Mouse (Mus musculus): ENCODE results near the gene Gm9844. TPM values are rescaled to one million over a fixed set of nuclear protein-coding genes. Genes with fewer than 3 reads are reported as not detected.
"Not testable (repeated sequence)": the region's sequence is repeated elsewhere in the genome, so short reads cannot be mapped to it uniquely, and the experiment has no call there.

Gene Gm9844
- polyA plus RNA-seq, 1 experiment, result 2.2 TPM

DNA sequence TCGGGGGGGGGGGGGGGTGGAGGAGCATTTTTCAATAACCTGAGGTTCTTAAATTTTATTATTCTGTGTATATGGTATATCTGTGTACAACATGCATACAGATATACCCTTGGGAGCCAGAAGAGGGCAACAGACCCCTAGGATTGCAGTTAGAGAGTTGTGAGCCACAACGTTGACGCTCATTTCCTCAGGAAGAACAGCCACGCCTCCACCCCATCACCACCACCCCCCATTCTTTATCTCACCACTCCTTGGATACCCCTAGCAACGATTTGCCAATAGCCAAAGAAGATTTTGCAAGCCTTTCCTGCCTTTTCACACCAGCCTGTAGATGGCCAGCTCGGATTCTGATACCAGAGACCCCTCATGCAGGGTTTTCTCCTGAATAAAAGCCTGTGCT lies 16.3 kb upstream of the Gm9844 start:
- Histone ChIP-seq H3K4me3 (replicated peaks; ENCODE audit: extremely low read depth, low read depth, low read length) (no peak overlapping the region), H3K4me1 (ENCODE audit: control insufficient read depth, insufficient read depth, low read length) (no peaks in the 10 kb centered on the region)
- DNase-seq, result no peak
- 5% methylated on average over 6 of the region's 6 CpGs for WGBS
- TF ChIP-seq CTCF (IDR thresholded peaks at IDR 0.05; ENCODE audit: insufficient read depth, low read length), result no peak
- no peak for TF ChIP-seq POLR2A (IDR thresholded peaks at IDR 0.05; ENCODE audit: borderline replicate concordance, extremely low read depth, low read depth, low read length)

GRCm38 (mm10) chr7:24846576-24846975 lies 15.4 kb upstream of the Gm9844 start:
- not testable (repeated sequence) for H3K4me3 ChIP-seq (replicated peaks; ENCODE audit: extremely low read depth, low read depth, low read length); DNase-seq; H3K4me1 ChIP-seq (ENCODE audit: control insufficient read depth, insufficient read depth, low read length)
- WGBS, result 34% methylated on average over 2 of the region's 2 CpGs

DNA sequence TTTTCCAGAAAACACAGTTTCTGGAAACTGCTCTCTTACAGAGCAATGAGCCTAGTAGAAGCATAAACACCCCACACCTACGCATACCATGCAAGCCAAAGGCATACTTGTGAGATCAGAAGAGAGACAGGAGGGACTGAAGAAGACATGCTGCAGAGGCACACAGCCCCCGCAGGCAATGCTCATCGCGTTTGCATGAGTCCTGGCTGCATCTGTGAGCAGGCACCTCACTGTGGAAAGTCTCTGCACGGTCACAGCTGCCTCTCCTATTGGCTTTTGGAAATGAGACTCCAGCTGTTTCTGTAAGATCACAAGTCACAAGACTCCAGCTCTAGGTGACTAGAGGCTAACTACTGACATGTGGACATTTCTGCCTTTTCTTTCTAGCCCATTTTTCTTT lies 11.9 kb upstream of the Gm9844 start:
- no peak overlapping the region for H3K4me3 ChIP-seq (replicated peaks; ENCODE audit: extremely low read depth, low read depth, low read length)
- no peaks in the 10 kb centered on the region for H3K4me1 ChIP-seq (ENCODE audit: control insufficient read depth, insufficient read depth, low read length)
- TF ChIP-seq POLR2A (IDR thresholded peaks at IDR 0.05; ENCODE audit: borderline replicate concordance, extremely low read depth, low read depth, low read length) (no peak), CTCF (IDR thresholded peaks at IDR 0.05; ENCODE audit: insufficient read depth, low read length) (no peak)
- DNase-seq, result no peak
- WGBS, result 25% methylated on average over 5 of the region's 5 CpGs

- TF ChIP-seq POLR2A (IDR thresholded peaks at IDR 0.05; ENCODE audit: borderline replicate concordance, extremely low read depth, low read depth, low read length) (no peak), CTCF (IDR thresholded peaks at IDR 0.05; ENCODE audit: insufficient read depth, low read length) (no peak)
- Histone ChIP-seq H3K4me1 (ENCODE audit: control insufficient read depth, insufficient read depth, low read length) (no peaks in the 10 kb centered on the region), H3K4me3 (replicated peaks; ENCODE audit: extremely low read depth, low read depth, low read length) (no peak overlapping the region)
- DNase-seq, result no peak
- 22% methylated on average over 6 of the region's 6 CpGs for WGBS
These were observed 11.1 kb upstream of the Gm9844 start for GRCm38 (mm10) chr7:24850899-24851303.

DNA sequence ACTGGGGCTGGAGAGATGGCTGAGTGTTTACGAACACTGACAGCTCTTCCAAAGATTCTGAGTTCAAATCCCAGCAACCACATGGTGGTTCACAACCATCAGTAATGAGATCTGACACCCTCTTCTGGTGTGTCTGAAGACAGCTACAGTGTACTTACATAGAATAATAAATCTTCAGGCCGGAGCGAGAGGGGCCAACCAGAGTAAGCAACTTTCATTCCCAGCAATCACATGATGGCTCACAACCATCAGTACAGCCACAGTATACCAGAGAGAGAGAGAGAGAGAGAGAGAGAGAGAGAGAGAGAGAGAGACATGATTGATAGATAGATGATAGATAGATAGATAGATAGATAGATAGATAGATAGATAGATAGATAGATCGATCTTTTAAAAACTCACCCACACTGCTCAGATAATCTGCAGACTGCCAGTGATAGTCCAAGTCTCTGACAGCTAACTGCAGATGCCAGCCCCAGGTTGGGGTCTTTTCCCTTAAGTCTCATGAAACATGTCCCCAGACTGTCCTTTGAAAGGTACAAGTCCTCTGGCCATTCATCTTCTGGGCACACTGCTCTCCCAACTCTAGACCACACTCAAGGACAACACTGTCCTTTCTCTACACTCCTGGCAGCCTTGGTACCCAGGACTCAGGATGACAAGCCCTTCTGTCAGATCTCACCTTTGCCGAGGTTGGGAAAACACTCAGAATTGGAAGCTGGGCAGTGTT lies 10.3 kb upstream of the Gm9844 start:
- Histone ChIP-seq H3K4me3 (replicated peaks; ENCODE audit: extremely low read depth, low read depth, low read length) (no peak overlapping the region), H3K4me1 (ENCODE audit: control insufficient read depth, insufficient read depth, low read length) (no peaks in the 10 kb centered on the region)
- TF ChIP-seq POLR2A (IDR thresholded peaks at IDR 0.05; ENCODE audit: borderline replicate concordance, extremely low read depth, low read depth, low read length) (no peak), CTCF (IDR thresholded peaks at IDR 0.05; ENCODE audit: insufficient read depth, low read length) (no peak)
- DNase-seq, result no peak
- 65% methylated on average over 5 of the region's 5 CpGs for WGBS

DNA sequence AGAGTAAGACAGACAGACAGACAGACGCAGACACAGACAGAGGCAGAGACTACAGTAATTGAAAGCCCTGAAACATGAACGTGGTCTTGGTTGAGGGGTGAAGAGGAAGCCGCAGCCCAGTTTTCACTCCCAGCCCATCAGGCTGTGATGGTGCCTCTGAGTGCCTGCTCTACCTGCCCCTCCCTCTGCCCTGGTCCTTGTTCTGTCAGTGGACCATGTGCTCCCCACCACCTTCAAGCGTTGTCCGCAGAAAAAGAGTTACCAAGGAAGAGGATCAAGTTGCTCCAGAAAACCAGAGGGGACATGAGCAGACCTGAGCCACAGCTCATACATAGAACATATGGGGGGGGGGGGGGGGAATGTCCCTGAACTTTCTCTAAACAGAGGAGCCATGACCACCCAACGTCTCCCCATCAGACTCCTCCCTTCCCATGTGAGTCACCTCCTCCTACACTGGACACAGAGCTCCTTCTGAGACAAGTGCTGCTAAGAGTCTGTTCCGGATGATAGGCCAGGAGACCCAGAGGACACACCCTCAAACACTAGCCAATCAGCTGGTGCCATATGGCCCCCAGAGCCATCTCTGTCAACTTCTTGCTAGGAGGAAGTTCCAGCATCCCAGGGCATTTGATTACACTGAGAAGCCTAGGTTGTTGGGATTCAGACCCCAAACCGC lies 9.3 kb upstream of the Gm9844 start:
- no peaks in the 10 kb centered on the region for H3K4me1 ChIP-seq (ENCODE audit: control insufficient read depth, insufficient read depth, low read length)
- H3K4me3 ChIP-seq (replicated peaks; ENCODE audit: extremely low read depth, low read depth, low read length), result no peak overlapping the region
- no peak for DNase-seq
- no peak for TF ChIP-seq CTCF (IDR thresholded peaks at IDR 0.05; ENCODE audit: insufficient read depth, low read length)
- no peak for TF ChIP-seq POLR2A (IDR thresholded peaks at IDR 0.05; ENCODE audit: borderline replicate concordance, extremely low read depth, low read depth, low read length)
- 66% methylated on average over 8 of the region's 8 CpGs for WGBS

GRCm38 (mm10) chr7:24853233-24853563 lies 8.8 kb upstream of the Gm9844 start:
- TF ChIP-seq CTCF (IDR thresholded peaks at IDR 0.05; ENCODE audit: insufficient read depth, low read length), result no peak
- TF ChIP-seq POLR2A (IDR thresholded peaks at IDR 0.05; ENCODE audit: borderline replicate concordance, extremely low read depth, low read depth, low read length), result no peak
- H3K4me1 ChIP-seq (ENCODE audit: control insufficient read depth, insufficient read depth, low read length), result no peaks in the 10 kb centered on the region
- H3K4me3 ChIP-seq (replicated peaks; ENCODE audit: extremely low read depth, low read depth, low read length), result no peak overlapping the region
- no peak for DNase-seq

- 40% methylated on average over 7 of the region's 7 CpGs for WGBS
- TF ChIP-seq POLR2A (IDR thresholded peaks at IDR 0.05; ENCODE audit: borderline replicate concordance, extremely low read depth, low read depth, low read length) (no peak), CTCF (IDR thresholded peaks at IDR 0.05; ENCODE audit: insufficient read depth, low read length) (no peak)
- Histone ChIP-seq H3K4me3 (replicated peaks; ENCODE audit: extremely low read depth, low read depth, low read length) (no peak overlapping the region), H3K4me1 (ENCODE audit: control insufficient read depth, insufficient read depth, low read length) (no peaks in the 10 kb centered on the region)
- no peak for DNase-seq
These were observed 8.3 kb upstream of the Gm9844 start for GRCm38 (mm10) chr7:24853695-24854094.

DNA sequence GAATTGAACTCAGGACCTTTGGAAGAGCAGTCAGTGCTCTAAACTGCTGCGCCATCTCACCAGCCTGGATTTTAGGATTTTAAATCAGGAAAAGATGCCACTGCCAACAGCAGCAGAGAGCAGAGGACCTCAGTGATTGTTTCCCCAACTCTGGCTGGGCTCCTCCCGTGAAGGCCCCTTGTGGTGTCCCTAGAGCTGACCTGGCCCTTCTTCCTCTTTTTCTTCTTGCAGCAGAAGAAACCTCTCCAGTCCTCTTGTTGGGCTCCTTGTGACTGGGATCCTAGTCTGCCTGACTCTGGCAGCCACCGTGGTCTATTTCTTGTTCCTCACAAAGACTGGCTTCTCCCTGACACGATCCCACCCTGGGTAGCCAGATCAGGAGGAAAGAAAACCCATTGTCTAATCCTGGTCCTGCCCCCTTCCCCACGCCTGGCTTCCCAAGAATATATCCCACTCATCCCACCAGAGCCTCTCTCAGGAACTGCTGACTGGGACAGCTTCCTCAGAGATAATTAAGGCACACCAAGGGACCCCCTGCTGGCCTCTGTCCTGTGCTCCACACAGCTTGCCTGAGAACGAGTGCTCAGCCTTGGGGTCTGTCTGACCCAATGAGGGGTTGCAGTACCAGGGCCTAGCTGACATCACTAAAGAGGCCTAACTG lies 5.4 kb upstream of the Gm9844 start:
- 45% methylated on average over 6 of the region's 6 CpGs for WGBS

GRCm38 (mm10) chr7:24859234-24859633 lies 2.8 kb upstream of the Gm9844 start:
- DNase-seq, result no peak
- 83% methylated on average over 5 of the region's 5 CpGs for WGBS
- no peak for TF ChIP-seq POLR2A (IDR thresholded peaks at IDR 0.05; ENCODE audit: borderline replicate concordance, extremely low read depth, low read depth, low read length)
- no peak for TF ChIP-seq CTCF (IDR thresholded peaks at IDR 0.05; ENCODE audit: insufficient read depth, low read length)
- Histone ChIP-seq H3K4me1 (ENCODE audit: control insufficient read depth, insufficient read depth, low read length) (no peaks in the 10 kb centered on the region), H3K4me3 (replicated peaks; ENCODE audit: extremely low read depth, low read depth, low read length) (no peak overlapping the region)

More for the DNA sequence above, 5.4 kb upstream of the Gm9844 start:
- no peak overlapping the region for H3K4me3 ChIP-seq (replicated peaks; ENCODE audit: extremely low read depth, low read depth, low read length)
- H3K4me1 ChIP-seq (ENCODE audit: control insufficient read depth, insufficient read depth, low read length), result no peaks in the 10 kb centered on the region
- DNase-seq, result no peak
- TF ChIP-seq CTCF (IDR thresholded peaks at IDR 0.05; ENCODE audit: insufficient read depth, low read length) (no peak), POLR2A (IDR thresholded peaks at IDR 0.05; ENCODE audit: borderline replicate concordance, extremely low read depth, low read depth, low read length) (no peak)

All from lung, adult 2 months (tissue).